ENCODE assay signal across 9 mouse cellular contexts in genomic region chr15:97372611-97373131, GRCm38 (mm10).
DNase-seq lines count a peak whose midpoint lies in the region; ATAC-seq and TF ChIP-seq lines count a peak whose summit lies in the region.
"Had no signal": no experiment of that assay in that cellular context is flagged by ENCODE, and none has a peak within 500 bp of the region (broad histone marks: within the 10 kb centered on the region; RNA-seq: fewer than 3 reads in every experiment).

No protein-coding gene starts in this region.

- TF ChIP-seq EP300 in CH12.LX (IDR thresholded peaks at IDR 0.05; ENCODE audit: low read length): no peak

- no peak overlapping the region for H3K9ac ChIP-seq in hindbrain, embryonic 12.5 days
- H3K9ac ChIP-seq in hindbrain, embryonic 16.5 days (ENCODE audit: low read depth, low read length): no peak overlapping the region
- peak overlapping the region; percentile 99 for H3K9ac ChIP-seq in CH12.LX (ENCODE audit: insufficient read depth, low read depth)

- dilution Hi-C loops in CH12.LX (cut with MboI; ENCODE audit: extremely low pct_ligation_motif_present, extremely low pct_unique_long_range_greater_than_20kb, low sequenced_read_pairs): no loop called here

- intact Hi-C loops in left cerebral cortex, postnatal 14 days (cut with DNase I): no loop called here

- 0 out of 2 replicates have a peak overlapping the region, but pooled peaks have one; percentile 35 for H3K27ac ChIP-seq in hindbrain, embryonic 12.5 days
- H3K27ac ChIP-seq in hindbrain, embryonic 16.5 days (ENCODE audit: low read depth, low read length): no peak overlapping the region
- H3K27ac ChIP-seq in CH12.LX (ENCODE audit: insufficient read depth, low read depth): peak overlapping the region; percentile 100

- H3K27me3 ChIP-seq in hindbrain, embryonic 12.5 days: 0 out of 2 replicates have a peak, but pooled peaks cover 11% of the 10 kb centered on the region
- 0 out of 2 replicates have a peak, but pooled peaks cover 2% of the 10 kb centered on the region for H3K27me3 ChIP-seq in hindbrain, embryonic 16.5 days (replicated peaks; ENCODE audit: control insufficient read depth, insufficient read depth, low read length)
- no peaks in the 10 kb centered on the region for H3K27me3 ChIP-seq in CH12.LX (replicated peaks)

- DNase-seq in 3T3-L1 (ENCODE audit: low read depth, low spot score) (peak; percentile 9), CH12.LX (ENCODE audit: extremely low read depth) (no peak)
- peak; percentile 83 for DNase-seq in induced T-regulatory cell, adult 2 months (ENCODE audit: low read depth)
- DNase-seq in left cerebral cortex, postnatal 14 days (ENCODE audit: low spot score in 2 of 2): no peak
- DNase-seq in spleen, postnatal 36 days (ENCODE audit: low spot score in 2 of 2): no peak
- DNase-seq: gastrocnemius, postnatal 14 days had no signal

- no peak for TF ChIP-seq POLR2A in CH12.LX (IDR thresholded peaks at IDR 0.05; ENCODE audit: low read depth, low read length)

- H3K9me3 ChIP-seq in hindbrain, embryonic 12.5 days (replicated peaks): no peaks in the 10 kb centered on the region
- H3K9me3 ChIP-seq in hindbrain, embryonic 16.5 days (ENCODE audit: control insufficient read depth, low read length): no peaks in the 10 kb centered on the region
- H3K9me3 ChIP-seq in CH12.LX (replicated peaks; ENCODE audit: low read length): peaks cover 3% of the 10 kb centered on the region

- H3K4me1 ChIP-seq in hindbrain, embryonic 12.5 days: peaks cover 14% of the 10 kb centered on the region
- H3K4me1 ChIP-seq in hindbrain, embryonic 16.5 days (ENCODE audit: control insufficient read depth, insufficient read depth, low read depth, low read length): no peaks in the 10 kb centered on the region
- peaks cover 11 to 26% of the 10 kb centered on the region in 2 experiments for H3K4me1 ChIP-seq in CH12.LX (ENCODE audit: control insufficient read depth in 1 of 2, insufficient read depth in 2 of 2)

- 40% methylated on average over 6 of the region's 6 CpGs for WGBS in hindbrain, embryonic 12.5 days
- 49% methylated on average over 6 of the region's 6 CpGs for WGBS in hindbrain, embryonic 16.5 days

- in situ Hi-C loops in CH12.LX (cut with MboI; ENCODE audit: low pct_ligation_motif_present, low pct_unique_long_range_greater_than_20kb, low sequenced_read_pairs): no loop called here

- no peak overlapping the region for H3K4me3 ChIP-seq in hindbrain, embryonic 12.5 days
- no peak overlapping the region for H3K4me3 ChIP-seq in hindbrain, embryonic 16.5 days (ENCODE audit: low read length)
- H3K4me3 ChIP-seq in CH12.LX (replicated peaks in 1 of 3; ENCODE audit: low read depth in 2 of 3, low read length in 2 of 3, poor library complexity in 1 of 3): peak overlapping the region; percentile 45 to 58 (median 48)

- peaks cover 39% of the 10 kb centered on the region for H3K79me2 ChIP-seq in CH12.LX (replicated peaks; ENCODE audit: control insufficient read depth, extremely low read depth, insufficient read depth, poor library complexity, severe bottlenecking)

- no peak for TF ChIP-seq RAD21 in CH12.LX (IDR thresholded peaks at IDR 0.05; ENCODE audit: low read depth, low read length)

- ATAC-seq in hindbrain, embryonic 12.5 days (ENCODE audit: low FRiP score): no peak
- ATAC-seq in hindbrain, embryonic 16.5 days: no peak
- ATAC-seq in megakaryocyte-erythroid progenitor cell, adult 5-6 weeks (replicated peaks; ENCODE audit: low FRiP score, low TSS enrichment, poor library complexity, severe bottlenecking): no peak

- TF ChIP-seq CTCF in CH12.LX (conservative IDR thresholded peaks at IDR 0.05 in 1 of 2, IDR thresholded peaks at IDR 0.05 in 1 of 2; ENCODE audit: low read depth in 2 of 2, low read length in 2 of 2): no peak

- no peak overlapping the region for H3K4me2 ChIP-seq in hindbrain, embryonic 12.5 days (replicated peaks)
- H3K4me2 ChIP-seq in hindbrain, embryonic 16.5 days (ENCODE audit: low read length): no peak overlapping the region
- peak overlapping the region; percentile 93 for H3K4me2 ChIP-seq in CH12.LX (ENCODE audit: insufficient read depth, low read depth, poor library complexity, severe bottlenecking)

- H3K36me3 ChIP-seq in hindbrain, embryonic 12.5 days: no peaks in the 10 kb centered on the region
- H3K36me3 ChIP-seq in hindbrain, embryonic 16.5 days (ENCODE audit: control insufficient read depth, insufficient read depth, low read length): no peaks in the 10 kb centered on the region
- H3K36me3 ChIP-seq in CH12.LX (replicated peaks in 1 of 2; ENCODE audit: control insufficient read depth in 1 of 2, insufficient read depth in 1 of 2, low read length in 1 of 2): peaks cover 13 to 34% of the 10 kb centered on the region in 2 experiments

TF ChIP-seq in CH12.LX, 34 proteins besides CTCF, POLR2A, EP300 and RAD21:
- peak; percentile 44; the same call in 1 of the 2 replicates for TF ChIP-seq NELFE (IDR thresholded peaks at IDR 0.05; ENCODE audit: low read depth, low read length)
- peak; percentile 40; the same call in 1 of the 2 replicates for TF ChIP-seq SIN3A (IDR thresholded peaks at IDR 0.05; ENCODE audit: low read length)
- no peak for TF ChIP-seq GABPA (IDR thresholded peaks at IDR 0.05; ENCODE audit: insufficient replicate concordance, low read depth, low read length)
- no peak for TF ChIP-seq KAT2A (IDR thresholded peaks at IDR 0.05; ENCODE audit: insufficient replicate concordance, low read length)
- TF ChIP-seq PAX5 (IDR thresholded peaks at IDR 0.05; ENCODE audit: low read length): no peak
- TF ChIP-seq MAFK (IDR thresholded peaks at IDR 0.05; ENCODE audit: insufficient replicate concordance, low read length): no peak
- TF ChIP-seq ZMIZ1 (IDR thresholded peaks at IDR 0.05; ENCODE audit: low read depth, low read length): peak; percentile 55; the same call in 1 of the 2 replicates
- TF ChIP-seq JUN (IDR thresholded peaks at IDR 0.05; ENCODE audit: insufficient read depth, low read depth, low read length): no peak
- no peak for TF ChIP-seq IRF4 (IDR thresholded peaks at IDR 0.05; ENCODE audit: low read depth, low read length)
- TF ChIP-seq ETS1 (conservative IDR thresholded peaks at IDR 0.05; ENCODE audit: low read depth, low read length): no peak
- no peak for TF ChIP-seq ZKSCAN1 (IDR thresholded peaks at IDR 0.05; ENCODE audit: borderline replicate concordance, low read depth, low read length)
- TF ChIP-seq USF2 (conservative IDR thresholded peaks at IDR 0.05; ENCODE audit: low read depth, low read length): no peak
- TF ChIP-seq MYC (IDR thresholded peaks at IDR 0.05; ENCODE audit: low read depth, low read length): no peak; the same call in 1 of the 2 replicates
- no peak for TF ChIP-seq UBTF (IDR thresholded peaks at IDR 0.05; ENCODE audit: low read depth, low read length)
- TF ChIP-seq ELF1 (IDR thresholded peaks at IDR 0.05; ENCODE audit: low read depth, low read length): no peak
- no peak for TF ChIP-seq BHLHE40 (IDR thresholded peaks at IDR 0.05; ENCODE audit: low read depth, low read length)
- no peak for TF ChIP-seq USF1 (IDR thresholded peaks at IDR 0.05; ENCODE audit: low read depth, low read length)
- peak; percentile 27; the same call in 1 of the 2 replicates for TF ChIP-seq MAZ (IDR thresholded peaks at IDR 0.05; ENCODE audit: low read depth, low read length)
- no peak for TF ChIP-seq ZC3H11A (IDR thresholded peaks at IDR 0.05; ENCODE audit: low read depth, low read length)
- TF ChIP-seq CHD2 (IDR thresholded peaks at IDR 0.05; ENCODE audit: low read length): peak; percentile 8; the same call in 1 of the 2 replicates
- peak; percentile 68; the same call in 1 of the 2 replicates for TF ChIP-seq MXI1 (IDR thresholded peaks at IDR 0.05; ENCODE audit: low read depth, low read length)
- TF ChIP-seq HCFC1 (IDR thresholded peaks at IDR 0.05; ENCODE audit: low read depth, low read length): no peak
- TF ChIP-seq CHD1 (IDR thresholded peaks at IDR 0.05; ENCODE audit: low read depth, low read length): peak; percentile 90
- TF ChIP-seq ZNF384 (IDR thresholded peaks at IDR 0.05; ENCODE audit: low read depth, low read length): no peak
- no peak for TF ChIP-seq E2F4 (IDR thresholded peaks at IDR 0.05; ENCODE audit: insufficient replicate concordance, low read depth, low read length)
- TF ChIP-seq TCF12 (IDR thresholded peaks at IDR 0.05; ENCODE audit: low read depth, low read length): peak; percentile 9; the same call in 1 of the 2 replicates
- no peak for TF ChIP-seq SMC3 (IDR thresholded peaks at IDR 0.05; ENCODE audit: low read depth, low read length)
- TF ChIP-seq NRF1 (IDR thresholded peaks at IDR 0.05; ENCODE audit: low read depth, low read length): no peak
- TF ChIP-seq POLR2AphosphoS2 (IDR thresholded peaks at IDR 0.05; ENCODE audit: low read depth, low read length): no peak
- TF ChIP-seq MAX (IDR thresholded peaks at IDR 0.05; ENCODE audit: low read length): no peak
- no peak for TF ChIP-seq MEF2A (IDR thresholded peaks at IDR 0.05; ENCODE audit: borderline replicate concordance, low read depth, low read length)
- peak; percentile 62; the same call in 1 of the 2 replicates for TF ChIP-seq RCOR1 (conservative IDR thresholded peaks at IDR 0.05; ENCODE audit: low read depth, low read length)
- TF ChIP-seq JUND (conservative IDR thresholded peaks at IDR 0.05; ENCODE audit: low read depth, low read length): no peak

Comparison
In these comparisons a context has a peak if more than half of its experiments do, and no peak if none do; other contexts are left out.
1. H3K4me3 ChIP-seq: peak in CH12.LX (3 of 3); none in hindbrain, embryonic 12.5 days (single experiment) and hindbrain, embryonic 16.5 days (single experiment).
2. DNase-seq: peak in 3T3-L1 (single experiment) and induced T-regulatory cell, adult 2 months (single experiment); none in CH12.LX (single experiment), left cerebral cortex, postnatal 14 days (0 of 2) and spleen, postnatal 36 days (0 of 2).